Mouse (Mus musculus) thymus, adult 2 months (tissue): Measurements from ENCODE around the gene Pcnp. TPM values are rescaled to one million over a fixed set of nuclear protein-coding genes. Genes with fewer than 3 reads are reported as not detected.
A peak's percentile ranks its signal among the peaks of the same experiment; 100 is the strongest.
"Not testable (repeated sequence)": the region's sequence is repeated elsewhere in the genome, so short reads cannot be mapped to it uniquely, and the experiment has no call there.

Source experiments
- DNase-seq: peaks from one replicate; pipeline ENCODE4 v3.0.0; 2021
- H3K27ac ChIP-seq: fragments of 200-500 bp; 2 replicates; pipeline ENCODE4 v1.5.1; 2012; ENCODE audit warnings: low read length, control low read depth; ENCODE audit not compliant: control insufficient read depth, insufficient read depth
- H3K27me3 ChIP-seq: fragments of 200-500 bp; 2 replicates; pipeline ENCODE4 v1.6.1; 2012; ENCODE audit warnings: mild to moderate bottlenecking, low read length, moderate library complexity, mixed read lengths; ENCODE audit not compliant: control insufficient read depth, insufficient read depth
- H3K36me3 ChIP-seq: fragments of 200-500 bp; 2 replicates; pipeline ENCODE4 v1.6.1; 2012; ENCODE audit warnings: mild to moderate bottlenecking, low read length, moderate library complexity; ENCODE audit not compliant: control insufficient read depth, insufficient read depth
- H3K4me1 ChIP-seq: fragments of 200-500 bp; replicated peaks from 2 replicates; pipeline ENCODE4 v1.6.1; 2012; ENCODE audit warnings: low read length; ENCODE audit not compliant: control insufficient read depth, insufficient read depth
- H3K4me3 ChIP-seq: fragments of 200-500 bp; 2 replicates; pipeline ENCODE4 v1.5.1; 2012; ENCODE audit warnings: mild to moderate bottlenecking, low read length, control low read depth, moderate library complexity; ENCODE audit not compliant: control insufficient read depth, insufficient read depth
- CTCF ChIP-seq: fragments of 200-500 bp; IDR thresholded peaks from 2 replicates; pipeline ENCODE4 v1.5.1; 2012; ENCODE audit warnings: mild to moderate bottlenecking, control low read depth, low read length, moderate library complexity, borderline replicate concordance; ENCODE audit not compliant: control insufficient read depth, poor library complexity, insufficient read depth; ENCODE audit errors: extremely low read depth
- POLR2A ChIP-seq: fragments of 200-500 bp; IDR thresholded peaks from 2 replicates; pipeline ENCODE4 v1.6.1; 2012; ENCODE audit warnings: mild to moderate bottlenecking, low read length, control low read depth, moderate library complexity; ENCODE audit not compliant: control insufficient read depth, poor library complexity, insufficient read depth; ENCODE audit errors: extremely low read depth
- WGBS: fragments of 180-500 bp; shearing (Covaris S2); methylation state at CpG from one replicate; pipeline ENCODE4 v1.1.7; 2018; 5-methylcytosine and 5-hydroxymethylcytosine counted together
- polyA plus RNA-seq: library from polyadenylated mRNA; depleted of rRNA; stranded (reverse); fragments of >200 nt; gene quantifications from 2 replicates; pipeline ENCODE4 v1.2.3, GENCODE M21; 2012

The Pcnp gene
- polyA plus RNA-seq, 1 experiment = 18.9 TPM

GRCm38 (mm10) chr16:56061995-56062594, 32.6 kb upstream of the Pcnp start:
- no peak for DNase-seq
- 50% methylated on average over 7 of the region's 7 CpGs for WGBS
- no peak overlapping the region for H3K4me3 ChIP-seq
- H3K27me3 ChIP-seq = no peaks in the 10 kb centered on the region
- H3K27ac ChIP-seq = no peak overlapping the region
- no peaks in the 10 kb centered on the region for H3K36me3 ChIP-seq
- no peak for TF ChIP-seq CTCF
- no peak for TF ChIP-seq POLR2A
- peaks cover 5% of the 10 kb centered on the region; the same call in 1 of the 2 replicates for H3K4me1 ChIP-seq

GRCm38 (mm10) chr16:56058151-56058550, 28.6 kb upstream of the Pcnp start:
- no peak for DNase-seq
- Histone ChIP-seq H3K4me1 (peaks cover 3% of the 10 kb centered on the region; the same call in 1 of the 2 replicates), H3K27me3 (no peaks in the 10 kb centered on the region), H3K36me3 (no peaks in the 10 kb centered on the region), H3K4me3 (no peak overlapping the region), H3K27ac (no peak overlapping the region)
- no peak for TF ChIP-seq POLR2A
- no peak for TF ChIP-seq CTCF
- WGBS = 93% methylated on average over 10 of the region's 10 CpGs

DNA sequence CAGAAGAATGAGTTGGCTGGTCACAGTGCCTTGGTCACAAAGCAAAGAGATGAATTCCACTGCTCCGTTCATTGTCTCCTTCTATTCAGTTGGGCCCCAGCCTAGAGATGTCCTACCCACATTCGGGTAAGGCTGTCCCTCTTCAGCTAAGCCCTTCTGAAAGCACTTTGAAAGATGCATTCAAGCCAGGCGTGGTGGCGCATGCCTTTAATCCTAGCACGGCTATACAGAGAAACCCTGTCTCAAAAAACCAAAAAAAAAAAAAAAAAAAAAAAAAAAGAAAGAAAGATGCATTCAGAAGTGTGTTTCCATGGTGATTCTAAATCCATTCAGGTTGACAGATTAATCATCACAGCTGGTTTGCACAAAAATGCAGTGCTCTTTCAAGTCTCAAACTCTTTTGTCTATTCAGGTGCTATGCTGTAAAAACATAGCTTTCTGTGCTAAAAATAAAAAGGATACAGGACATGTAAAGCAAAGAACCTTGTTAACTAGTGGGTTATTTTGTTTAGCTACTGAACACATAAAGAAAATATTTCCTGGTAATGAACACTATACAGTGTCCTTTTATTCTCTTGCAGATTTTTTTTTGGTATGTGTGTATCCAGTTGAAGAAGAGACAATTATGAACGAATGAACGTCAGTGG, 27.5 kb upstream of the Pcnp start:
- H3K4me1 ChIP-seq = peaks cover 3% of the 10 kb centered on the region; the same call in 1 of the 2 replicates
- no peak overlapping the region for H3K4me3 ChIP-seq
- no peak overlapping the region for H3K27ac ChIP-seq
- WGBS = 76% methylated on average over 7 of the region's 7 CpGs
- no peaks in the 10 kb centered on the region for H3K27me3 ChIP-seq
- TF ChIP-seq POLR2A (no peak), CTCF (no peak)
- DNase-seq = no peak
- no peaks in the 10 kb centered on the region for H3K36me3 ChIP-seq

- WGBS = 89% methylated on average over 3 of the region's 3 CpGs
- Histone ChIP-seq H3K36me3 (no peaks in the 10 kb centered on the region), H3K4me1 (no peaks in the 10 kb centered on the region), H3K27ac (no peak overlapping the region), H3K27me3 (no peaks in the 10 kb centered on the region), H3K4me3 (no peak overlapping the region)
- TF ChIP-seq POLR2A (no peak), CTCF (no peak)
- DNase-seq = no peak
Observed at GRCm38 (mm10) chr16:56055911-56056310, 26.4 kb upstream of the Pcnp start.

DNA sequence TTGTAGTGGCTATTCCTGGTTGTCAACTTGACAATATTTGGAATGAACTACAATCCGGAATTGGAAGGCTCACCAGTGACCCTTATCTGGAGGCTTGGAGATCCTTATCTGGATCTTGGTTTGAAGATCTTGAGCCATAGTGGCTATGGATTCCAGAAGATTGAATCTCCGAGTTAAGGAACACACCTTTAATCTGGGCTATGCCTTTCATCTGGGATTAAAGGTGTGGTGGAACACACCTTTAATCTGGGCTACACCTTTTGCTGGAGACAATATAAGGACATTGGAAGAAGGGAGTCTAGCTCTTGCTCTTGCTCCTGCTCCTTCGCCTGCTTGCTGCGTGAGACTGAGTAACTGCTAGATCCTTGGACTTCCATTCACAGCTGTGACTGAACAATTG, 18.5 kb upstream of the Pcnp start, which contains the start of gene Senp7:
Senp7 (plus strand) TSS at position 301 of the 400 bp plus-strand sequence.
- DNase-seq, H3K36me3 ChIP-seq, H3K4me1 ChIP-seq, H3K4me3 ChIP-seq, H3K27ac ChIP-seq, H3K27me3 ChIP-seq: not testable (repeated sequence)
- WGBS = no CpG with 5 or more reads among the region's 4 CpGs

DNA sequence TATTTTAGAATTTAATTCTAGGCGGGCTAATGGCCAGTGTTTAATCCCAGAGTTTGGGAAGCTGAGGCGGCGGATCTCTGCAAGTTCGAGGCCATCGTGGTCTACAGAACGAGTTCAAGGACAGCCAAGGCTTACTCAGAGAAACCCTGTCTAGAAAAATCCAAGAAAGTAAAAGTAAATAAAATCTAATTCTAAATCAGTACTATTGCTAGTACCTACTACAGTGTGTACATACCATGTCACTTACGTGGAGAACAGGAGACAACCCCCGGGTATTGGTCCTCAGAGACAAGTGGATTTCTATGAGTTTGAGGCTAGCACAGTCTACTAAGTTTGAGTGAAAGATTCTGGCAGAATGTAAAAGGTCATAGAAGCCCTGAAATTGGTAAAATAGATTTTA, 8.6 kb upstream of the Pcnp start:
- 32% methylated on average over 8 of the region's 8 CpGs for WGBS
- H3K36me3 ChIP-seq = peaks cover 15% of the 10 kb centered on the region
- peaks cover 5% of the 10 kb centered on the region; the same call in 1 of the 2 replicates for H3K4me1 ChIP-seq
- TF ChIP-seq POLR2A = no peak
- no peak for TF ChIP-seq CTCF
- H3K4me3 ChIP-seq = peak overlapping the region; percentile 78
- H3K27ac ChIP-seq = peak overlapping the region; percentile 72
- no peaks in the 10 kb centered on the region for H3K27me3 ChIP-seq
- DNase-seq = no peak
